Mouse (Mus musculus) cortical plate, adult 2 months (tissue): ENCODE measurements around the gene Decr2.

Experiments
- CTCF ChIP-seq: fragments of 200-500 bp; IDR thresholded peaks from 2 replicates; pipeline ENCODE4 v1.5.1; 2011; ENCODE audit warnings: mild to moderate bottlenecking, control low read depth, low read length; ENCODE audit not compliant: insufficient read depth; ENCODE audit errors: extremely low read depth
- POLR2A ChIP-seq: fragments of 200-500 bp; IDR thresholded peaks from 2 replicates; pipeline ENCODE4 v1.6.1; 2011; ENCODE audit warnings: mild to moderate bottlenecking, low read length, control low read depth; ENCODE audit not compliant: insufficient read depth; ENCODE audit errors: extremely low read depth

GRCm38 (mm10) chr17:26124560-26124959 lies 34.4 kb upstream of the Decr2 start:
- TF ChIP-seq POLR2A (no peak), CTCF (no peak)
